Mouse (Mus musculus) hindbrain, embryonic 11.5 days (tissue): ENCODE data around the gene Jmjd1c. TPM values are rescaled to one million over a fixed set of nuclear protein-coding genes. Genes with fewer than 3 reads are reported as not detected.

Experiments
- ATAC-seq: fragments of 200-750 bp; cut with Nextera tagmentation; 2 replicates; pipeline ENCODE4 v1.8.0; 2017; ENCODE audit warnings: mild to moderate bottlenecking, moderate TSS enrichment, moderate library complexity; ENCODE audit not compliant: low FRiP score
- DNase-seq: peaks from one replicate; pipeline ENCODE4 v3.0.0-alpha.2; 2015; ENCODE audit warnings: low spot score
- H3K27ac ChIP-seq: fragments of 300-500 bp; sonication (generic); 2 replicates; pipeline ENCODE4 v1.5.1; 2014; ENCODE audit warnings: mild to moderate bottlenecking, low read depth, low read length
- H3K27me3 ChIP-seq: fragments of 300-500 bp; sonication (generic); 2 replicates; pipeline ENCODE4 v1.6.1; 2014; ENCODE audit warnings: mild to moderate bottlenecking, low read length, moderate library complexity, mixed read lengths; ENCODE audit not compliant: control insufficient read depth, insufficient read depth
- H3K36me3 ChIP-seq: fragments of 300-500 bp; sonication (generic); 2 replicates; pipeline ENCODE4 v1.6.1; 2014; ENCODE audit warnings: mild to moderate bottlenecking, low read length, moderate library complexity, mixed read lengths; ENCODE audit not compliant: control insufficient read depth, insufficient read depth
- H3K4me1 ChIP-seq: fragments of 300-500 bp; sonication (generic); replicated peaks from 2 replicates; pipeline ENCODE4 v1.6.1; 2014; ENCODE audit warnings: low read length, mixed read lengths; ENCODE audit not compliant: control insufficient read depth, insufficient read depth
- H3K4me2 ChIP-seq: fragments of 300-500 bp; sonication (generic); replicated peaks from 2 replicates; pipeline ENCODE4 v1.6.1; 2014; ENCODE audit warnings: mild to moderate bottlenecking, low read depth, low read length
- H3K4me3 ChIP-seq: fragments of 300-500 bp; sonication (generic); 2 replicates; pipeline ENCODE4 v1.5.1; 2014; ENCODE audit warnings: low read depth, low read length
- H3K9ac ChIP-seq: fragments of 300-500 bp; sonication (generic); 2 replicates; pipeline ENCODE4 v1.6.1; 2014; ENCODE audit warnings: low read depth, low read length
- H3K9me3 ChIP-seq: fragments of 300-500 bp; sonication (generic); 2 replicates; pipeline ENCODE4 v1.6.1; 2016; ENCODE audit warnings: low read length; ENCODE audit not compliant: control insufficient read depth
- WGBS: fragments of 180-500 bp; shearing (Covaris S2); extraction: QIAGEN DNeasy Blood & Tissue Kit; methylation state at CpG from one replicate; pipeline ENCODE4 v1.1.7; 2014; 5-methylcytosine and 5-hydroxymethylcytosine counted together
- polyA plus RNA-seq: library from polyadenylated mRNA; unstranded; fragments of >200 nt; fragmentation: Nextera tagmentation; extraction: Ambion mirVana; gene quantifications from 2 replicates; pipeline ENCODE4 v1.2.1, GENCODE M21; 2014

The Jmjd1c gene
- polyA plus RNA-seq, 1 experiment from 2014 or later = 63.8 TPM

GRCm38 (mm10) chr10:67252353-67252752, 156.4 kb downstream of the Jmjd1c start:
- Histone ChIP-seq H3K4me1 (no peaks in the 10 kb centered on the region), H3K4me2 (no peak overlapping the region), H3K9ac (no peak overlapping the region), H3K36me3 (0 out of 2 replicates have a peak, but pooled peaks cover 3% of the 10 kb centered on the region), H3K9me3 (no peaks in the 10 kb centered on the region), H3K27me3 (no peaks in the 10 kb centered on the region), H3K4me3 (no peak overlapping the region), H3K27ac (no peak overlapping the region)
- DNase-seq (no peak), ATAC-seq (no peak)
- 81% methylated on average over 5 of the region's 5 CpGs for WGBS

- 0 out of 2 replicates have a peak, but pooled peaks cover 3% of the 10 kb centered on the region for H3K36me3 ChIP-seq
- WGBS = 91% methylated on average over 1 of the region's 1 CpGs
These were observed 157.2 kb downstream of the Jmjd1c start for GRCm38 (mm10) chr10:67253115-67253514.

DNA sequence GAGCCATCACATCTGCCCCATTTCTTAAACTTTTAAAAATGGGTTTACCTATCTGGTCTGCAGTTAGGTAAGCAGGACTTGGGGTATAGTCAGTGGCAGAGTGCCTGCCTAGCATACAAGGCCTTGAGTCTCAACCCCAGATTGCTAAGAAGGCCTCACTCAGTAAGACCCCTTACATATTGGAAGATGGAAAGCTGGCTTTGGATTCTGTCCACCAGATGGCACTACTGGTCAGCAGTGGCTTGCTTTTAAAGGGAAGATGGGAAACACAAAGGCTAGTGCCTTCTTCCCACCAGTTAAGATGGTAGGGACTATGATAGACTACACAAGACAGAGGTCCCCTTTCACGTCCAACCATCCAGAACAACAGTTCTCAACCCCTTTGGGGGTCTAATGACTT, 168.9 kb downstream of the Jmjd1c start:
- Histone ChIP-seq H3K27ac (no peak overlapping the region), H3K4me1 (no peaks in the 10 kb centered on the region), H3K9me3 (no peaks in the 10 kb centered on the region), H3K9ac (no peak overlapping the region), H3K4me2 (no peak overlapping the region), H3K36me3 (no peaks in the 10 kb centered on the region), H3K4me3 (no peak overlapping the region), H3K27me3 (no peaks in the 10 kb centered on the region)
- peak; percentile 73 for DNase-seq
- no peak for ATAC-seq
- 48% methylated on average over 1 of the region's 1 CpGs for WGBS

More at GRCm38 (mm10) chr10:67253115-67253514, 157.2 kb downstream of the Jmjd1c start:
- DNase-seq (no peak), ATAC-seq (no peak)
- Histone ChIP-seq H3K9me3 (no peaks in the 10 kb centered on the region), H3K4me3 (no peak overlapping the region), H3K27me3 (no peaks in the 10 kb centered on the region), H3K4me1 (no peaks in the 10 kb centered on the region), H3K27ac (no peak overlapping the region), H3K4me2 (no peak overlapping the region), H3K9ac (no peak overlapping the region)

DNA sequence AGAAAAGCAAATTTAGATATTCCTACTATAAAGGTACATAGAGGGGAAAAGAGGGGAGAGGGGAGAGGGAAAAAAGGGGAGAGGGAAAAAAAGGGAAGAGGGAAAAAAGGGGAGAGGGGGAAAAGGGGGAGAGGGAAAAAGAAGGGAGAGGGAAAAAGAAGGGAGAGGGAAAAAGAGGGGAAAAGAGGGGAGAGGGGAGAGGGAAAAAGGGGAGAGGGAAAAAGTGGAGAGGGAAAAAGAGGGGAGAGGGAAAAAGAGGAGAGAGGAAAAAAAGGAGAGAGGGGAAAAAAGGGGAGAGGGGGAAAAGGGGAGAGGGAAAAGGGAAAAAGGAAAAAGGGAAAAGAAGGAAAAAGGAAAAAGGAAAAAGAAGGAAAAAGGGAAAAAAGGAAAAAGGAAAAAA, 180.0 kb downstream of the Jmjd1c start:
- ATAC-seq (no peak), DNase-seq (no peak)
- Histone ChIP-seq H3K4me2 (no peak overlapping the region), H3K4me3 (no peak overlapping the region), H3K4me1 (no peaks in the 10 kb centered on the region), H3K9ac (no peak overlapping the region), H3K27ac (no peak overlapping the region), H3K9me3 (no peaks in the 10 kb centered on the region), H3K36me3 (no peaks in the 10 kb centered on the region), H3K27me3 (no peaks in the 10 kb centered on the region)

- Histone ChIP-seq H3K27ac (no peak overlapping the region), H3K27me3 (no peaks in the 10 kb centered on the region), H3K4me1 (peaks cover 7% of the 10 kb centered on the region), H3K9ac (no peak overlapping the region), H3K36me3 (no peaks in the 10 kb centered on the region), H3K9me3 (no peaks in the 10 kb centered on the region), H3K4me3 (no peak overlapping the region), H3K4me2 (no peak overlapping the region)
- no peak for DNase-seq
- ATAC-seq = no peak
- WGBS = 81% methylated on average over 8 of the region's 8 CpGs
These were observed 185.9 kb downstream of the Jmjd1c start for GRCm38 (mm10) chr10:67281852-67282251.

GRCm38 (mm10) chr10:67282531-67282930, 186.6 kb downstream of the Jmjd1c start:
- DNase-seq (no peak), ATAC-seq (no peak)
- 73% methylated on average over 2 of the region's 2 CpGs for WGBS
- Histone ChIP-seq H3K36me3 (no peaks in the 10 kb centered on the region), H3K27me3 (no peaks in the 10 kb centered on the region), H3K9ac (no peak overlapping the region), H3K4me2 (no peak overlapping the region), H3K9me3 (no peaks in the 10 kb centered on the region), H3K4me3 (no peak overlapping the region), H3K4me1 (peaks cover 7% of the 10 kb centered on the region), H3K27ac (no peak overlapping the region)

DNA sequence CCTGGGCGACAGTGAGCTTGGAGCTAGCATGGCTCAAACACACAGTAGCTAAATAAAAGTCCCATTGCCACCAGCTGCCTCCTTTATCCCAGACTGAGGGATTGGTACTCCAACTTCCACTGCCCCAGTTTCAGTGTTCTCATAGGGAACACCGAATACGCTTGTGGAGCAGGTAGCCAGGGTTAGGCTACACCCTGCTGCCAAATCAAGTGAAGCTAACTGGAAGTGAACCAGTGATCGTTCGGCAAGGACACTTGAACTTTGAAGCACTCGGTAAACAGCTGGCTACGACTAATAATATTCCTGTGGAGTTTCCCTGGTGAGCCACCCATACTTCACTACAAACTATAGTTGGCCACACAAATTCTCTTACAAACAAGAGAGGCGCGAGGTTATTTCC, 187.6 kb downstream of the Jmjd1c start:
- Histone ChIP-seq H3K9ac (no peak overlapping the region), H3K9me3 (no peaks in the 10 kb centered on the region), H3K27me3 (no peaks in the 10 kb centered on the region), H3K4me2 (0 out of 2 replicates have a peak overlapping the region, but pooled peaks have one; percentile 88), H3K4me1 (peaks cover 7% of the 10 kb centered on the region), H3K4me3 (peak overlapping the region; percentile 93), H3K36me3 (no peaks in the 10 kb centered on the region), H3K27ac (no peak overlapping the region)
- DNase-seq (no peak), ATAC-seq (no peak)
- 91% methylated on average over 9 of the region's 9 CpGs for WGBS

- no peaks in the 10 kb centered on the region for H3K9me3 ChIP-seq
- peak; percentile 40 for DNase-seq
These were observed 188.4 kb downstream of the Jmjd1c start for GRCm38 (mm10) chr10:67284311-67284710.

GRCm38 (mm10) chr10:67284761-67285175, 188.8 kb downstream of the Jmjd1c start:
- ATAC-seq = peak; percentile 73; the same call in 1 of the 2 replicates
- Histone ChIP-seq H3K9ac (peak overlapping the region; percentile 90), H3K9me3 (no peaks in the 10 kb centered on the region), H3K4me2 (peak overlapping the region; percentile 88), H3K27ac (0 out of 2 replicates have a peak overlapping the region, but pooled peaks have one; percentile 63), H3K36me3 (no peaks in the 10 kb centered on the region), H3K27me3 (no peaks in the 10 kb centered on the region), H3K4me1 (peaks cover 7% of the 10 kb centered on the region), H3K4me3 (peak overlapping the region; percentile 93)
- WGBS = 2% methylated on average over 37 of the region's 41 CpGs
- peak; percentile 39 for DNase-seq

More at GRCm38 (mm10) chr10:67284311-67284710, 188.4 kb downstream of the Jmjd1c start:
- WGBS = 4% methylated on average over 10 of the region's 10 CpGs
- H3K9ac ChIP-seq = peak overlapping the region; percentile 90
- no peaks in the 10 kb centered on the region for H3K36me3 ChIP-seq
- peak overlapping the region; percentile 88 for H3K4me2 ChIP-seq
- H3K4me3 ChIP-seq = peak overlapping the region; percentile 93
- H3K27ac ChIP-seq = no peak overlapping the region
- H3K27me3 ChIP-seq = no peaks in the 10 kb centered on the region
- peaks cover 7% of the 10 kb centered on the region for H3K4me1 ChIP-seq
- no peak for ATAC-seq
